ENCODE assay signal across 9 mouse cellular contexts in the genomic region with DNA sequence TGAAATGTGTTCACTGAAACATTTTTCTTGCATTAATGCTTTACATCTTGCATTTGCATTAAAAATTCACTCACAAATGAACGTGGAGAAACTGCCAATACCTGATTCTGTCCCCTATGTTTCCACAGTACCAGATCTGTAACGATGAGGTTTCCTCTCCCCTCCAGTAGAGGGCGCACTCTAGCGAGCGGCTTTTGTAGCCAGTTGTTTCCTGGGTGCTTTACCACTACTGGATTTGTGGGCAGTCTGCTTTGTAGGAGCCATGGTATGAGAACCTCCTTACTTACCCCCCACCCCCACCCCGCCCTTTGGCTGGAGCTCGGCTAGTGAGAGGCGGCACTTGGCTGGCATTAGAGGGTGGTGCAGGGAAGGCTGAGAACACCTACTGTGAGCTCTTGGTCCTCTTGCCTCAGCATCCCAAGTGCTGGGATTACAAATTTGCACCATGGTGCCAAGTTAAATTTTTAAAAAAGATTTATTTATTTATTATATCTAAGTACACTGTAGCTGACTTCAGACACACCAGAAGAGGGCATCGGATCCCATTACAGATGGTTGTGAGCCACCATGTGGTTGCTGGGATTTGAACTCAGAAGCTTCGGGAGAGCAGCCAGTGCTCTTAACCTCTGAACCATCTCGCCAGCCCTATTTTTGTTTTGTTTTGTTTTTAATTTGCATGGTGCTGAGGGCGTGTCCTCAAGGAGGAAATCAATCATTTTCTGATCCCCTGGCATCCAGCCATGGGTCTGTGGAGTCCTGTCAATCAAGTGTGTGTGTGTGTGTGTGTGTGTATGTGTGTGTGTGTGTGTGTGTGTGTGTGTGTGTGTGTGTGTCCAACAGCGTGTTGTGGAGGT. TPM values are rescaled to one million over a fixed set of nuclear protein-coding genes. Genes with fewer than 3 reads are reported as not detected.
A peak's percentile ranks its signal among the peaks of the same experiment; 100 is the strongest.
DNase-seq lines count a peak whose midpoint lies in the region; ATAC-seq and TF ChIP-seq lines count a peak whose summit lies in the region.
"Had no signal": no experiment of that assay in that cellular context is flagged by ENCODE, and none has a peak within 500 bp of the region (broad histone marks: within the 10 kb centered on the region; RNA-seq: fewer than 3 reads in every experiment).

No protein-coding gene starts in this region.

- H3K27me3 ChIP-seq in embryonic facial prominence, embryonic 11.5 days (ENCODE audit: control insufficient read depth, insufficient read depth, low read length), result no peaks in the 10 kb centered on the region
- no peaks in the 10 kb centered on the region for H3K27me3 ChIP-seq in embryonic facial prominence, embryonic 10.5 days (replicated peaks; ENCODE audit: low read depth, poor library complexity, severe bottlenecking)
- H3K27me3 ChIP-seq in liver, embryonic 14.5 days (ENCODE audit: control insufficient read depth, insufficient read depth, low read length), result no peaks in the 10 kb centered on the region
- no peaks in the 10 kb centered on the region for H3K27me3 ChIP-seq in forebrain, embryonic 11.5 days (ENCODE audit: control insufficient read depth, insufficient read depth, low read length)
- H3K27me3 ChIP-seq: liver, embryonic 15.5 days had no signal

- H3K27ac ChIP-seq in embryonic facial prominence, embryonic 11.5 days (replicated peaks; ENCODE audit: low read depth, low read length), result no peak overlapping the region
- H3K27ac ChIP-seq in embryonic facial prominence, embryonic 10.5 days (replicated peaks), result no peak overlapping the region
- no peak overlapping the region for H3K27ac ChIP-seq in liver, embryonic 14.5 days
- H3K27ac ChIP-seq in forebrain, embryonic 11.5 days (ENCODE audit: low read depth, low read length), result no peak overlapping the region
- H3K27ac ChIP-seq: liver, embryonic 15.5 days had no signal

- no peak overlapping the region for H3K4me3 ChIP-seq in embryonic facial prominence, embryonic 11.5 days (ENCODE audit: low read depth, low read length)
- no peak overlapping the region for H3K4me3 ChIP-seq in embryonic facial prominence, embryonic 10.5 days
- H3K4me3 ChIP-seq in liver, embryonic 14.5 days (ENCODE audit: insufficient read depth in 1 of 2, low read depth in 2 of 2, low read length in 2 of 2), result no peak overlapping the region
- no peak overlapping the region for H3K4me3 ChIP-seq in forebrain, embryonic 11.5 days (ENCODE audit: low read depth, low read length)
- H3K4me3 ChIP-seq: liver, embryonic 15.5 days had no signal

- 40% methylated on average over 13 of the region's 13 CpGs for WGBS in embryonic facial prominence, embryonic 11.5 days
- WGBS in embryonic facial prominence, embryonic 10.5 days, result 48% methylated on average over 13 of the region's 13 CpGs
- WGBS in liver, embryonic 14.5 days (ENCODE audit: insufficient replicate concordance), result 34% methylated on average over 13 of the region's 13 CpGs
- 48% methylated on average over 13 of the region's 13 CpGs for WGBS in forebrain, embryonic 11.5 days

- no peak overlapping the region for H3K4me2 ChIP-seq in embryonic facial prominence, embryonic 11.5 days (ENCODE audit: low read depth, low read length)
- H3K4me2 ChIP-seq in liver, embryonic 14.5 days (ENCODE audit: low read depth), result no peak overlapping the region
- no peak overlapping the region for H3K4me2 ChIP-seq in forebrain, embryonic 11.5 days (ENCODE audit: low read depth, low read length, severe bottlenecking)
- H3K4me2 ChIP-seq: liver, embryonic 15.5 days had no signal

- no peaks in the 10 kb centered on the region for H3K36me3 ChIP-seq in embryonic facial prominence, embryonic 11.5 days (replicated peaks; ENCODE audit: control insufficient read depth, insufficient read depth, low read depth, low read length)
- no peaks in the 10 kb centered on the region for H3K36me3 ChIP-seq in embryonic facial prominence, embryonic 10.5 days (replicated peaks)
- H3K36me3 ChIP-seq in liver, embryonic 14.5 days (replicated peaks; ENCODE audit: control insufficient read depth, insufficient read depth, low read depth), result no peaks in the 10 kb centered on the region
- H3K36me3 ChIP-seq in forebrain, embryonic 11.5 days (ENCODE audit: control insufficient read depth, insufficient read depth, low read length), result no peaks in the 10 kb centered on the region
- H3K36me3 ChIP-seq: liver, embryonic 15.5 days had no signal

- DNase-seq in embryonic facial prominence, embryonic 11.5 days (ENCODE audit: low spot score), result peak; percentile 51
- no peak for DNase-seq in embryonic facial prominence, embryonic 10.5 days (ENCODE audit: low spot score)
- DNase-seq in urinary bladder, postnatal 25 days (ENCODE audit: low spot score), result peak; percentile 50
- DNase-seq in urinary bladder, adult 2 months (ENCODE audit: low spot score), result no peak
- DNase-seq in liver, embryonic 14.5 days (ENCODE audit: low read depth in 3 of 3, low spot score in 3 of 3), result no peak
- DNase-seq in layer of hippocampus, adult 18-20 months (ENCODE audit: low spot score in 2 of 2), result no peak
- DNase-seq in forebrain, embryonic 11.5 days (ENCODE audit: low spot score), result no peak

- no peaks in the 10 kb centered on the region for H3K9me3 ChIP-seq in embryonic facial prominence, embryonic 11.5 days (replicated peaks; ENCODE audit: control insufficient read depth, low read length)
- no peaks in the 10 kb centered on the region for H3K9me3 ChIP-seq in embryonic facial prominence, embryonic 10.5 days
- no peaks in the 10 kb centered on the region for H3K9me3 ChIP-seq in liver, embryonic 14.5 days (ENCODE audit: control insufficient read depth, low read length)
- no peaks in the 10 kb centered on the region for H3K9me3 ChIP-seq in forebrain, embryonic 11.5 days (ENCODE audit: control insufficient read depth, low read length)
- H3K9me3 ChIP-seq: liver, embryonic 15.5 days had no signal

- no peak for ATAC-seq in embryonic facial prominence, embryonic 11.5 days (replicated peaks; ENCODE audit: insufficient number of reproducible peaks, low FRiP score, low TSS enrichment, low read depth)
- peak; percentile 2; the same call in 1 of the 2 replicates for ATAC-seq in liver, embryonic 14.5 days (ENCODE audit: insufficient read depth)
- ATAC-seq in monocyte, adult 5-6 weeks (replicated peaks; ENCODE audit: insufficient number of reproducible peaks, low FRiP score, low TSS enrichment, poor library complexity, severe bottlenecking), result no peak
- ATAC-seq in forebrain, embryonic 11.5 days (replicated peaks; ENCODE audit: low FRiP score), result no peak

- no peak overlapping the region for H3K9ac ChIP-seq in embryonic facial prominence, embryonic 11.5 days (replicated peaks; ENCODE audit: low read length)
- no peak overlapping the region for H3K9ac ChIP-seq in liver, embryonic 14.5 days (replicated peaks)
- H3K9ac ChIP-seq in forebrain, embryonic 11.5 days (ENCODE audit: low read length), result no peak overlapping the region
- H3K9ac ChIP-seq: liver, embryonic 15.5 days had no signal

- no peak for TF ChIP-seq EP300 in liver, embryonic 14.5 days (IDR thresholded peaks at IDR 0.05; ENCODE audit: low read depth)

- H3K4me1 ChIP-seq in embryonic facial prominence, embryonic 11.5 days (ENCODE audit: control insufficient read depth, insufficient read depth, low read length), result no peaks in the 10 kb centered on the region
- H3K4me1 ChIP-seq in embryonic facial prominence, embryonic 10.5 days, result peaks cover 54% of the 10 kb centered on the region
- H3K4me1 ChIP-seq in liver, embryonic 14.5 days (replicated peaks; ENCODE audit: control insufficient read depth in 2 of 2, insufficient read depth in 2 of 2, low read length in 1 of 2), result peaks cover 0 to 29% of the 10 kb centered on the region in 2 experiments; a peak in 2 of 4 replicates
- H3K4me1 ChIP-seq in forebrain, embryonic 11.5 days (replicated peaks; ENCODE audit: control insufficient read depth, insufficient read depth, low read length), result no peaks in the 10 kb centered on the region

- peak; percentile 83 for TF ChIP-seq CTCF in liver, embryonic 14.5 days (IDR thresholded peaks at IDR 0.05; ENCODE audit: low read depth)

RNA-seq across cellular contexts. Expression of a gene that starts 19.3 kb away (rescaled TPM):
- polyA plus RNA-seq in embryonic facial prominence, embryonic 11.5 days (2014; fragmentation: Nextera tagmentation; extraction: Ambion mirVana), result 18.4 and 20.1 TPM in 2 replicates
- 17.6 and 18.7 TPM in 2 replicates for polyA plus RNA-seq in embryonic facial prominence, embryonic 10.5 days (2016; fragmentation: Nextera tagmentation; extraction: Ambion mirVana)
- polyA plus RNA-seq in urinary bladder, adult 2 months (2012; rRNA removed), result 13.5 and 14.5 TPM in 2 replicates
- 3.3 and 4.8 TPM in 2 replicates for polyA plus RNA-seq in liver, embryonic 14.5 days (2012; rRNA removed)
- polyA plus RNA-seq in liver, embryonic 14.5 days (2014; fragmentation: Nextera tagmentation; extraction: Ambion mirVana), result 7.8 and 9.8 TPM in 2 replicates
- 9.8 to 16.9 TPM (median 13.1 TPM) in 3 replicates for total RNA-seq in monocyte, adult 5-6 weeks (2017)
- total RNA-seq in layer of hippocampus, adult 18-20 months (2021), result 10 to 100 TPM; 31.4 to 34.2 TPM
- polyA plus RNA-seq in forebrain, embryonic 11.5 days (2014; fragmentation: Nextera tagmentation; extraction: Ambion mirVana), result 12.0 and 12.2 TPM in 2 replicates

RNA-seq across cellular contexts. Expression of a gene that starts 55.5 kb away (rescaled TPM):
- 17.5 and 19.8 TPM in 2 replicates for polyA plus RNA-seq in embryonic facial prominence, embryonic 11.5 days (2014; fragmentation: Nextera tagmentation; extraction: Ambion mirVana)
- 46.5 and 46.7 TPM in 2 replicates for polyA plus RNA-seq in embryonic facial prominence, embryonic 10.5 days (2016; fragmentation: Nextera tagmentation; extraction: Ambion mirVana)
- polyA plus RNA-seq in urinary bladder, adult 2 months (2012; rRNA removed), result 21.6 and 24.0 TPM in 2 replicates
- polyA plus RNA-seq in liver, embryonic 14.5 days (2012; rRNA removed), result 7.2 and 8.6 TPM in 2 replicates
- polyA plus RNA-seq in liver, embryonic 14.5 days (2014; fragmentation: Nextera tagmentation; extraction: Ambion mirVana), result 3.5 and 4.1 TPM in 2 replicates
- total RNA-seq in monocyte, adult 5-6 weeks (2017), result 2.9 to 5.3 TPM (median 3.1 TPM) in 3 replicates
- total RNA-seq in layer of hippocampus, adult 18-20 months (2021), result 10 to 100 TPM; 68.1 to 73.2 TPM
- 25.1 and 26.3 TPM in 2 replicates for polyA plus RNA-seq in forebrain, embryonic 11.5 days (2014; fragmentation: Nextera tagmentation; extraction: Ambion mirVana)

Comparison
In these comparisons a context has a peak if more than half of its experiments do, and no peak if none do; other contexts are left out.
1. DNase-seq: peak in embryonic facial prominence, embryonic 11.5 days (single experiment) and urinary bladder, postnatal 25 days (single experiment); none in embryonic facial prominence, embryonic 10.5 days (single experiment), urinary bladder, adult 2 months (single experiment), liver, embryonic 14.5 days (0 of 3), layer of hippocampus, adult 18-20 months (0 of 2) and forebrain, embryonic 11.5 days (single experiment).